Mouse (Mus musculus) urinary bladder, postnatal 10 days (tissue): ENCODE measurements around the gene Ints5.
"Not testable (repeated sequence)": the region's sequence is repeated elsewhere in the genome, so short reads cannot be mapped to it uniquely, and the experiment has no call there.

ENCODE experiments used
- DNase-seq: peaks from one replicate; pipeline ENCODE4 v3.0.0; 2022; ENCODE audit warnings: low spot score

The Ints5 gene

GRCm38 (mm10) chr19:8887585-8888463 is 5.0 kb upstream of the Ints5 start:
- no peak for DNase-seq

- DNase-seq, result peak; percentile 83
Observed at GRCm38 (mm10) chr19:8888511-8889385, 4.1 kb upstream of the Ints5 start, which contains the start of the genes 1810009A15Rik and Gm49416. TSS of gene 1810009A15Rik (plus strand) at chr19:8888853. TSS of gene Gm49416 (plus strand) at chr19:8888926.

- DNase-seq, result no peak
Observed at GRCm38 (mm10) chr19:8895397-8895960, 2.7 kb downstream of the Ints5 start.

GRCm38 (mm10) chr19:8896231-8896630 is 3.4 kb downstream of the Ints5 start:
- not testable (repeated sequence) for DNase-seq

GRCm38 (mm10) chr19:8897211-8897864 is 4.5 kb downstream of the Ints5 start:
- DNase-seq, result not testable (repeated sequence)

- DNase-seq, result peak; percentile 77
Observed at GRCm38 (mm10) chr19:8897865-8898495, 5.2 kb downstream of the Ints5 start, which contains the start of gene Ganab. TSS of gene Ganab (plus strand) at chr19:8898071.

GRCm38 (mm10) chr19:8898576-8898975 is 5.8 kb downstream of the Ints5 start:
- DNase-seq, result no peak

GRCm38 (mm10) chr19:8899079-8899478 is 6.3 kb downstream of the Ints5 start:
- no peak for DNase-seq

GRCm38 (mm10) chr19:8903412-8903811 is 10.6 kb downstream of the Ints5 start:
- no peak for DNase-seq

GRCm38 (mm10) chr19:8908531-8908930 is 15.7 kb downstream of the Ints5 start:
- DNase-seq, result no peak

GRCm38 (mm10) chr19:8911810-8912209 is 19.0 kb downstream of the Ints5 start:
- DNase-seq, result no peak

- no peak for DNase-seq
Observed at GRCm38 (mm10) chr19:8914212-8914611, 21.4 kb downstream of the Ints5 start.

GRCm38 (mm10) chr19:8919000-8919399 is 26.2 kb downstream of the Ints5 start:
- DNase-seq, result no peak

- DNase-seq, result no peak
Observed at GRCm38 (mm10) chr19:8919684-8920072, 26.9 kb downstream of the Ints5 start.

GRCm38 (mm10) chr19:8920073-8920736 is 27.4 kb downstream of the Ints5 start, which contains the start of gene B3gat3:
TSS of gene B3gat3 (plus strand) at chr19:8920374.
- peak; percentile 82 for DNase-seq

- no peak for DNase-seq
Observed at GRCm38 (mm10) chr19:8920836-8921291, 28.1 kb downstream of the Ints5 start.

GRCm38 (mm10) chr19:8921741-8922140 is 28.9 kb downstream of the Ints5 start:
- no peak for DNase-seq

- DNase-seq, result no peak
Observed at GRCm38 (mm10) chr19:8926766-8927165, 34.0 kb downstream of the Ints5 start.

- DNase-seq, result no peak
Observed at GRCm38 (mm10) chr19:8927891-8928525, 35.2 kb downstream of the Ints5 start.

GRCm38 (mm10) chr19:8928689-8929223 is 36.0 kb downstream of the Ints5 start:
- DNase-seq, result no peak
